Mouse (Mus musculus): ENCODE measurements at regions not wholly inside any gene's neighbourhood (a gene's known extent, or its start where the extent isn't known, plus 50 kb on each side); places are given as distances from the start of the nearest gene placed in this dataset.

GRCm38 (mm10) chr9:46468306-46468705, 148.5 kb upstream of the 4931429L15Rik start:
- TF ChIP-seq CTCF (IDR thresholded peaks at IDR 0.05; ENCODE audit: low read depth) = no peak
- Histone ChIP-seq H3K36me3 (ENCODE audit: insufficient read depth) (no peaks in the 10 kb centered on the region), H3K4me1 (ENCODE audit: insufficient read depth) (no peaks in the 10 kb centered on the region), H3K4me3 (ENCODE audit: low read depth, low read length) (no peak overlapping the region), H3K27ac (ENCODE audit: low read depth) (no peak overlapping the region), H3K9me3 (ENCODE audit: low read depth, low read length) (no peaks in the 10 kb centered on the region), H3K9ac (no peak overlapping the region), H3K27me3 (ENCODE audit: insufficient read depth, low read length) (no peaks in the 10 kb centered on the region), H3K4me2 (no peak overlapping the region)
- ATAC-seq (ENCODE audit: insufficient read depth) (no peak), DNase-seq (no peak)
- 45% methylated on average over 2 of the region's 2 CpGs for WGBS

GRCm38 (mm10) chr9:46467671-46468070, 147.9 kb upstream of the 4931429L15Rik start:
- DNase-seq = no peak
- TF ChIP-seq CTCF (IDR thresholded peaks at IDR 0.05; ENCODE audit: low read depth) = no peak
- 64% methylated on average over 3 of the region's 3 CpGs for WGBS

GRCm38 (mm10) chr9:46462681-46463080, 142.9 kb upstream of the 4931429L15Rik start:
- H3K27ac ChIP-seq (ENCODE audit: low read depth) = no peak overlapping the region
- no peak for TF ChIP-seq CTCF (IDR thresholded peaks at IDR 0.05; ENCODE audit: low read depth)
- whole genome bisulfite sequencing = 91% methylated on average over 5 of the region's 5 CpGs
- no peaks in the 10 kb centered on the region for H3K27me3 ChIP-seq (ENCODE audit: insufficient read depth, low read length)
- H3K9ac ChIP-seq = no peak overlapping the region
- H3K9me3 ChIP-seq (ENCODE audit: low read depth, low read length) = no peaks in the 10 kb centered on the region
- H3K36me3 ChIP-seq (ENCODE audit: insufficient read depth) = no peaks in the 10 kb centered on the region
- H3K4me1 ChIP-seq (ENCODE audit: insufficient read depth) = no peaks in the 10 kb centered on the region
- H3K4me2 ChIP-seq = no peak overlapping the region
- ATAC-seq (ENCODE audit: insufficient read depth) (no peak), DNase-seq (no peak)
- H3K4me3 ChIP-seq (ENCODE audit: low read depth, low read length) = no peak overlapping the region

More at GRCm38 (mm10) chr9:46467671-46468070, 147.9 kb upstream of the 4931429L15Rik start:
- no peaks in the 10 kb centered on the region for H3K36me3 ChIP-seq (ENCODE audit: insufficient read depth)
- no peak overlapping the region for H3K27ac ChIP-seq (ENCODE audit: low read depth)
- no peak for ATAC-seq (ENCODE audit: insufficient read depth)
- H3K9me3 ChIP-seq (ENCODE audit: low read depth, low read length) = no peaks in the 10 kb centered on the region
- H3K4me3 ChIP-seq (ENCODE audit: low read depth, low read length) = no peak overlapping the region
- H3K9ac ChIP-seq = no peak overlapping the region
- no peak overlapping the region for H3K4me2 ChIP-seq
- no peaks in the 10 kb centered on the region for H3K27me3 ChIP-seq (ENCODE audit: insufficient read depth, low read length)
- H3K4me1 ChIP-seq (ENCODE audit: insufficient read depth) = no peaks in the 10 kb centered on the region

GRCm38 (mm10) chr9:46457945-46458344, 138.2 kb upstream of the 4931429L15Rik start:
- H3K27me3 ChIP-seq (ENCODE audit: insufficient read depth, low read length) = no peaks in the 10 kb centered on the region
- DNase-seq (no peak), ATAC-seq (ENCODE audit: insufficient read depth) (no peak)
- no peaks in the 10 kb centered on the region for H3K4me1 ChIP-seq (ENCODE audit: insufficient read depth)
- H3K9me3 ChIP-seq (ENCODE audit: low read depth, low read length) = no peaks in the 10 kb centered on the region
- no peak for TF ChIP-seq CTCF (IDR thresholded peaks at IDR 0.05; ENCODE audit: low read depth)
- no peak overlapping the region for H3K27ac ChIP-seq (ENCODE audit: low read depth)
- no peak overlapping the region for H3K4me3 ChIP-seq (ENCODE audit: low read depth, low read length)
- H3K4me2 ChIP-seq = no peak overlapping the region
- H3K9ac ChIP-seq = no peak overlapping the region
- 84% methylated on average over 6 of the region's 6 CpGs for WGBS
- no peaks in the 10 kb centered on the region for H3K36me3 ChIP-seq (ENCODE audit: insufficient read depth)

- H3K27ac ChIP-seq (ENCODE audit: low read depth) = no peak overlapping the region
- H3K9me3 ChIP-seq (ENCODE audit: low read depth, low read length) = no peaks in the 10 kb centered on the region
- no peaks in the 10 kb centered on the region for H3K4me1 ChIP-seq (ENCODE audit: insufficient read depth)
- ATAC-seq (ENCODE audit: insufficient read depth) (no peak), DNase-seq (no peak)
- 51% methylated on average over 7 of the region's 7 CpGs for WGBS
- H3K4me3 ChIP-seq (ENCODE audit: low read depth, low read length) = no peak overlapping the region
- no peaks in the 10 kb centered on the region for H3K27me3 ChIP-seq (ENCODE audit: insufficient read depth, low read length)
- H3K36me3 ChIP-seq (ENCODE audit: insufficient read depth) = no peaks in the 10 kb centered on the region
- H3K4me2 ChIP-seq = no peak overlapping the region
- no peak overlapping the region for H3K9ac ChIP-seq
- TF ChIP-seq CTCF (IDR thresholded peaks at IDR 0.05; ENCODE audit: low read depth) = no peak
Observed at GRCm38 (mm10) chr9:46454807-46455610, 135.2 kb upstream of the 4931429L15Rik start.

GRCm38 (mm10) chr9:46443191-46444095, 123.7 kb upstream of the 4931429L15Rik start:
- H3K27me3 ChIP-seq (ENCODE audit: insufficient read depth, low read length) = peaks cover 37% of the 10 kb centered on the region
- no peak overlapping the region for H3K9ac ChIP-seq
- ATAC-seq (ENCODE audit: insufficient read depth) (0 out of 2 replicates have a peak, but pooled peaks have one; percentile 24), DNase-seq (peak; percentile 42)
- TF ChIP-seq CTCF (IDR thresholded peaks at IDR 0.05; ENCODE audit: low read depth) = no peak
- no peaks in the 10 kb centered on the region for H3K4me1 ChIP-seq (ENCODE audit: insufficient read depth)
- H3K4me2 ChIP-seq = peak overlapping the region; percentile 59
- H3K9me3 ChIP-seq (ENCODE audit: low read depth, low read length) = no peaks in the 10 kb centered on the region
- 2% methylated on average over 53 of the region's 53 CpGs for WGBS
- no peaks in the 10 kb centered on the region for H3K36me3 ChIP-seq (ENCODE audit: insufficient read depth)
- H3K27ac ChIP-seq (ENCODE audit: low read depth) = no peak overlapping the region
- peak overlapping the region; percentile 27 for H3K4me3 ChIP-seq (ENCODE audit: low read depth, low read length)

GRCm38 (mm10) chr9:46442739-46443181, 123.0 kb upstream of the 4931429L15Rik start:
- 2% methylated on average over 19 of the region's 19 CpGs for WGBS
- H3K27ac ChIP-seq (ENCODE audit: low read depth) = no peak overlapping the region
- DNase-seq = peak; percentile 61
- H3K4me1 ChIP-seq (ENCODE audit: insufficient read depth) = no peaks in the 10 kb centered on the region
- peak overlapping the region; percentile 59 for H3K4me2 ChIP-seq
- TF ChIP-seq CTCF (IDR thresholded peaks at IDR 0.05; ENCODE audit: low read depth) = peak; percentile 37
- H3K9ac ChIP-seq = no peak overlapping the region
- peaks cover 40% of the 10 kb centered on the region for H3K27me3 ChIP-seq (ENCODE audit: insufficient read depth, low read length)
- no peaks in the 10 kb centered on the region for H3K9me3 ChIP-seq (ENCODE audit: low read depth, low read length)
- H3K36me3 ChIP-seq (ENCODE audit: insufficient read depth) = no peaks in the 10 kb centered on the region
- H3K4me3 ChIP-seq (ENCODE audit: low read depth, low read length) = peak overlapping the region; percentile 27
- ATAC-seq (ENCODE audit: insufficient read depth) = 0 out of 2 replicates have a peak, but pooled peaks have one; percentile 38

All from lung, embryonic 14.5 days (tissue).